Mouse (Mus musculus) NIH3T3 (cell line): ENCODE measurements around the gene Iyd.

ENCODE experiments used
- DNase-seq: peaks from one replicate; pipeline ENCODE4 v3.0.0-alpha.2; 2012; ENCODE audit warnings: low read depth

The Iyd gene

GRCm38 (mm10) chr10:3549384-3549783 lies 9.3 kb downstream of the Iyd start:
- no peak for DNase-seq

GRCm38 (mm10) chr10:3555128-3555527 lies 15.1 kb downstream of the Iyd start:
- no peak for DNase-seq

GRCm38 (mm10) chr10:3556538-3556937 lies 16.5 kb downstream of the Iyd start:
- no peak for DNase-seq

GRCm38 (mm10) chr10:3559136-3559535 lies 19.1 kb downstream of the Iyd start:
- no peak for DNase-seq

- DNase-seq, result peak; percentile 8
These were observed 22.1 kb downstream of the Iyd start for GRCm38 (mm10) chr10:3562165-3562564.

GRCm38 (mm10) chr10:3565126-3565525 lies 25.1 kb downstream of the Iyd start:
- no peak for DNase-seq

GRCm38 (mm10) chr10:3567821-3568220 lies 27.8 kb downstream of the Iyd start:
- peak; percentile 10 for DNase-seq

- DNase-seq, result peak; percentile 43
These were observed 32.9 kb downstream of the Iyd start for GRCm38 (mm10) chr10:3572723-3573649.

- DNase-seq, result peak; percentile 19
These were observed 34.0 kb downstream of the Iyd start for GRCm38 (mm10) chr10:3573905-3574500.

- DNase-seq, result no peak
These were observed 50.6 kb downstream of the Iyd start for GRCm38 (mm10) chr10:3590632-3591031.

GRCm38 (mm10) chr10:3591790-3592189 lies 51.8 kb downstream of the Iyd start:
- no peak for DNase-seq

GRCm38 (mm10) chr10:3596697-3597096 lies 56.7 kb downstream of the Iyd start:
- no peak for DNase-seq

GRCm38 (mm10) chr10:3597760-3598159 lies 57.7 kb downstream of the Iyd start:
- no peak for DNase-seq
